Mouse (Mus musculus) embryonic fibroblast, embryonic 13.5 days (primary cell): ENCODE data around the gene Kcnq1. TPM values are rescaled to one million over a fixed set of nuclear protein-coding genes. Genes with fewer than 3 reads are reported as not detected.

Source experiments
- H3K27ac ChIP-seq: 2 replicates; pipeline ENCODE4 v1.5.1; 2012; ENCODE audit warnings: low read length, control low read depth, inconsistent platforms; ENCODE audit not compliant: insufficient read depth
- H3K4me1 ChIP-seq: 2 replicates; pipeline ENCODE4 v1.6.1; 2011; ENCODE audit warnings: low read length; ENCODE audit not compliant: control insufficient read depth, insufficient read depth
- H3K4me3 ChIP-seq: 2 replicates; pipeline ENCODE4 v1.5.1; 2011; ENCODE audit warnings: mild to moderate bottlenecking, control low read depth, low read length; ENCODE audit not compliant: insufficient read depth
- CTCF ChIP-seq: IDR thresholded peaks from 2 replicates; pipeline ENCODE4 v1.5.1; 2011; ENCODE audit warnings: mild to moderate bottlenecking, control low read depth, low read length, moderate library complexity, borderline replicate concordance; ENCODE audit not compliant: insufficient read depth
- POLR2A ChIP-seq: IDR thresholded peaks from 2 replicates; pipeline ENCODE4 v1.6.1; 2011; ENCODE audit warnings: low read depth, mild to moderate bottlenecking, control low read depth, low read length, moderate library complexity
- polyA plus RNA-seq: library from polyadenylated mRNA; stranded (reverse); fragments of >200 nt; gene quantifications from 2 replicates; pipeline ENCODE4 v1.2.4, GENCODE M21; 2011; ENCODE audit warnings: low read depth; ENCODE audit not compliant: missing spikeins, insufficient read length

Gene Kcnq1
- polyA plus RNA-seq, 1 experiment: not detected

- Histone ChIP-seq H3K27ac (no peak overlapping the region), H3K4me3 (no peak overlapping the region), H3K4me1 (0 out of 2 replicates have a peak, but pooled peaks cover 10% of the 10 kb centered on the region)
- TF ChIP-seq POLR2A: no peak
- no peak for TF ChIP-seq CTCF
Observed at GRCm38 (mm10) chr7:143123876-143124669, 17.9 kb downstream of the Kcnq1 start.

- 0 out of 2 replicates have a peak, but pooled peaks cover 7% of the 10 kb centered on the region for H3K4me1 ChIP-seq
- no peak overlapping the region for H3K4me3 ChIP-seq
- no peak overlapping the region for H3K27ac ChIP-seq
- TF ChIP-seq POLR2A (no peak), CTCF (no peak)
Observed at GRCm38 (mm10) chr7:143124902-143125301, 18.7 kb downstream of the Kcnq1 start.

GRCm38 (mm10) chr7:143132815-143133214 is 26.7 kb downstream of the Kcnq1 start:
- Histone ChIP-seq H3K4me1 (no peaks in the 10 kb centered on the region), H3K27ac (no peak overlapping the region), H3K4me3 (no peak overlapping the region)
- no peak for TF ChIP-seq POLR2A
- TF ChIP-seq CTCF: no peak

- no peaks in the 10 kb centered on the region for H3K4me1 ChIP-seq
- no peak overlapping the region for H3K27ac ChIP-seq
- no peak overlapping the region for H3K4me3 ChIP-seq
- no peak for TF ChIP-seq CTCF
- no peak for TF ChIP-seq POLR2A
Observed at GRCm38 (mm10) chr7:143136125-143136524, 30.0 kb downstream of the Kcnq1 start.

GRCm38 (mm10) chr7:143136561-143136960 is 30.4 kb downstream of the Kcnq1 start:
- no peak overlapping the region for H3K4me3 ChIP-seq
- no peak overlapping the region for H3K27ac ChIP-seq
- H3K4me1 ChIP-seq: no peaks in the 10 kb centered on the region
- no peak for TF ChIP-seq CTCF
- TF ChIP-seq POLR2A: no peak

- Histone ChIP-seq H3K4me3 (no peak overlapping the region), H3K4me1 (no peaks in the 10 kb centered on the region), H3K27ac (no peak overlapping the region)
- TF ChIP-seq POLR2A (no peak), CTCF (peak; percentile 44; the same call in 1 of the 2 replicates)
Observed at GRCm38 (mm10) chr7:143138789-143139188, 32.6 kb downstream of the Kcnq1 start.

GRCm38 (mm10) chr7:143139932-143140331 is 33.8 kb downstream of the Kcnq1 start:
- TF ChIP-seq POLR2A: no peak
- TF ChIP-seq CTCF: no peak
- no peak overlapping the region for H3K27ac ChIP-seq
- no peak overlapping the region for H3K4me3 ChIP-seq
- no peaks in the 10 kb centered on the region for H3K4me1 ChIP-seq

GRCm38 (mm10) chr7:143142680-143143079 is 36.5 kb downstream of the Kcnq1 start:
- no peaks in the 10 kb centered on the region for H3K4me1 ChIP-seq
- no peak for TF ChIP-seq POLR2A
- no peak for TF ChIP-seq CTCF
- H3K27ac ChIP-seq: no peak overlapping the region
- H3K4me3 ChIP-seq: no peak overlapping the region

- no peaks in the 10 kb centered on the region for H3K4me1 ChIP-seq
- H3K4me3 ChIP-seq: no peak overlapping the region
- TF ChIP-seq CTCF (no peak), POLR2A (no peak)
- H3K27ac ChIP-seq: no peak overlapping the region
Observed at GRCm38 (mm10) chr7:143147015-143147414, 40.9 kb downstream of the Kcnq1 start.

GRCm38 (mm10) chr7:143151171-143151570 is 45.0 kb downstream of the Kcnq1 start:
- TF ChIP-seq POLR2A (no peak), CTCF (no peak)

GRCm38 (mm10) chr7:143152350-143152749 is 46.2 kb downstream of the Kcnq1 start:
- Histone ChIP-seq H3K4me3 (no peak overlapping the region), H3K27ac (no peak overlapping the region), H3K4me1 (peaks cover 10% of the 10 kb centered on the region; the same call in 1 of the 2 replicates)
- TF ChIP-seq CTCF (0 out of 2 replicates have a peak, but pooled peaks have one; percentile 3), POLR2A (no peak)

More at GRCm38 (mm10) chr7:143151171-143151570, 45.0 kb downstream of the Kcnq1 start:
- H3K4me3 ChIP-seq: no peak overlapping the region
- peaks cover 10% of the 10 kb centered on the region; the same call in 1 of the 2 replicates for H3K4me1 ChIP-seq
- H3K27ac ChIP-seq: no peak overlapping the region
